Mouse (Mus musculus) adrenal gland, adult 10 weeks (tissue): Measurements from ENCODE around the gene Olfr598. TPM values are rescaled to one million over a fixed set of nuclear protein-coding genes. Genes with fewer than 3 reads are reported as not detected.

Experiments used
- polyA plus RNA-seq: library from polyadenylated mRNA; stranded (reverse); fragments of 350-450 nt; fragmentation: Illumina TruSeq; extraction: RNeasy Lipid Tissue Mini Kit (QIAGEN cat#74804); gene quantifications from one replicate; pipeline ENCODE4 v1.2.3, GENCODE M21; 2014; ENCODE audit warnings: low read depth, low replicate concordance

The Olfr598 gene
- not detected for polyA plus RNA-seq

GRCm38 (mm10) chr7:103323268-103323667, at the start of gene Olfr598:
Olfr598 (plus strand) TSS chr7:103323568.

GRCm38 (mm10) chr7:103305348-103305747, 18.0 kb upstream of the Olfr598 start, which contains the start of gene Olfr596:
Olfr596 (plus strand) TSS chr7:103305648.

GRCm38 (mm10) chr7:103316015-103316414, 7.4 kb upstream of the Olfr598 start, which contains the start of gene Olfr597:
Olfr597 (plus strand) TSS chr7:103316315.

GRCm38 (mm10) chr7:103335617-103336016, 12.2 kb downstream of the Olfr598 start, which contains the start of gene Olfr599:
Olfr599 (plus strand) TSS chr7:103335917.

GRCm38 (mm10) chr7:103349569-103349968, 26.2 kb downstream of the Olfr598 start, which contains the start of gene Olfr600:
Olfr600 (minus strand) TSS chr7:103349669.

GRCm38 (mm10) chr7:103362555-103362954, 39.2 kb downstream of the Olfr598 start, which contains the start of gene Olfr601:
Olfr601 (minus strand) TSS chr7:103362655.

Other genes with a start within 250 kb of the Olfr598 start
- gene Olfr584, start 241.7 kb upstream of the Olfr598 start, polyA plus RNA-seq: not detected
- gene Olfr585, start 225.8 kb upstream of the Olfr598 start, polyA plus RNA-seq: not detected
- gene Olfr586, start 197.9 kb upstream of the Olfr598 start, polyA plus RNA-seq: not detected
- gene Olfr588-ps1, start 182.7 kb upstream of the Olfr598 start, polyA plus RNA-seq: not detected
- gene Olfr589, start 167.2 kb upstream of the Olfr598 start, polyA plus RNA-seq: not detected
- not detected for gene Olfr591, start 145.2 kb upstream of the Olfr598 start, polyA plus RNA-seq
- gene Olfr592, start 138.8 kb upstream of the Olfr598 start, polyA plus RNA-seq: not detected
- not detected for gene Olfr593, start 111.7 kb upstream of the Olfr598 start, polyA plus RNA-seq
- not detected for gene Olfr594, start 106.6 kb upstream of the Olfr598 start, polyA plus RNA-seq
- gene Usp17ld, start 71.1 kb upstream of the Olfr598 start, polyA plus RNA-seq: not detected
- not detected for gene Olfr596, start 17.9 kb upstream of the Olfr598 start, polyA plus RNA-seq
- not detected for gene Olfr597, start 7.3 kb upstream of the Olfr598 start, polyA plus RNA-seq
- not detected for gene Olfr599, start 12.3 kb downstream of the Olfr598 start, polyA plus RNA-seq
- gene Olfr600, start 26.1 kb downstream of the Olfr598 start, polyA plus RNA-seq: not detected
- gene Olfr601, start 39.1 kb downstream of the Olfr598 start, polyA plus RNA-seq: not detected
- not detected for gene Olfr603, start 62.6 kb downstream of the Olfr598 start, polyA plus RNA-seq
- gene Usp17lc, start 91.5 kb downstream of the Olfr598 start, polyA plus RNA-seq: not detected
- gene Olfr605, start 121.9 kb downstream of the Olfr598 start, polyA plus RNA-seq: not detected
- not detected for gene Olfr606, start 125.5 kb downstream of the Olfr598 start, polyA plus RNA-seq
- not detected for gene Olfr607, start 140.6 kb downstream of the Olfr598 start, polyA plus RNA-seq
- gene Olfr608, start 146.3 kb downstream of the Olfr598 start, polyA plus RNA-seq: not detected
- gene Olfr609, start 174.5 kb downstream of the Olfr598 start, polyA plus RNA-seq: not detected
- gene Olfr610, start 188.6 kb downstream of the Olfr598 start, polyA plus RNA-seq: not detected
- gene Olfr611, start 197.3 kb downstream of the Olfr598 start, polyA plus RNA-seq: not detected
- not detected for gene Olfr612, start 219.1 kb downstream of the Olfr598 start, polyA plus RNA-seq
- not detected for gene Olfr613, start 224.5 kb downstream of the Olfr598 start, polyA plus RNA-seq
- not detected for gene Olfr615, start 232.5 kb downstream of the Olfr598 start, polyA plus RNA-seq
- gene Olfr616, start 245.6 kb downstream of the Olfr598 start, polyA plus RNA-seq: not detected
- gene Olfr617, start 249.5 kb downstream of the Olfr598 start, polyA plus RNA-seq: not detected